Mouse (Mus musculus) CH12.LX (cell line): ENCODE data around the gene Col5a3. TPM values are rescaled to one million over a fixed set of nuclear protein-coding genes. Genes with fewer than 3 reads are reported as not detected.

Experiments
- DNase-seq: peaks from one replicate; pipeline ENCODE4 v3.0.0-alpha.2; 2013; ENCODE audit errors: extremely low read depth
- H3K27ac ChIP-seq: 2 replicates; pipeline ENCODE4 v1.5.1; 2012; ENCODE audit warnings: low read depth, mild to moderate bottlenecking, control low read depth, moderate library complexity; ENCODE audit not compliant: insufficient read depth
- H3K27me3 ChIP-seq: replicated peaks from 2 replicates; pipeline ENCODE3; 2012; ENCODE audit warnings: inconsistent platforms
- H3K36me3 ChIP-seq, 2 experiments: replicated peaks in 1 of 2; 2 replicates each; pipeline versions ENCODE3 to v1.6.1; 2012; ENCODE audit warnings: inconsistent platforms in 1 of 2, low read length in 1 of 2, mild to moderate bottlenecking in 1 of 2, mixed read lengths in 1 of 2, moderate library complexity in 1 of 2; ENCODE audit not compliant: control insufficient read depth in 1 of 2, insufficient read depth in 1 of 2
- H3K4me1 ChIP-seq, 2 experiments: 2 replicates each; pipeline ENCODE4 v1.6.1; 2012; ENCODE audit warnings: inconsistent platforms in 1 of 2, moderate library complexity in 1 of 2; ENCODE audit not compliant: insufficient read depth in 2 of 2, control insufficient read depth in 1 of 2
- H3K4me2 ChIP-seq: 2 replicates; pipeline ENCODE4 v1.6.1; 2012; ENCODE audit warnings: low read depth, mild to moderate bottlenecking, control low read depth; ENCODE audit not compliant: poor library complexity, insufficient read depth, severe bottlenecking
- H3K4me3 ChIP-seq, 3 experiments: fragments of 150-350 bp in 1 of 3; sonication (generic) in 1 of 3; replicated peaks in 1 of 3; 2 replicates each; pipeline versions ENCODE3 to v1.5.1; 2011 to 2012; ENCODE audit warnings: low read depth in 2 of 3, low read length in 2 of 3, mild to moderate bottlenecking in 2 of 3, moderate library complexity in 2 of 3, control low read depth in 1 of 3, improper control_type of control experiment in 1 of 3, inconsistent platforms in 1 of 3, mixed read lengths in 1 of 3; ENCODE audit not compliant: poor library complexity in 1 of 3
- H3K79me2 ChIP-seq: replicated peaks from 2 replicates; pipeline ENCODE4 v1.6.1; 2012; ENCODE audit warnings: mild to moderate bottlenecking, moderate library complexity; ENCODE audit not compliant: control insufficient read depth, poor library complexity, insufficient read depth, severe bottlenecking; ENCODE audit errors: extremely low read depth
- H3K9ac ChIP-seq: 2 replicates; pipeline ENCODE4 v1.6.1; 2012; ENCODE audit warnings: low read depth, mild to moderate bottlenecking, control low read depth, moderate library complexity; ENCODE audit not compliant: insufficient read depth
- H3K9me3 ChIP-seq: replicated peaks from 2 replicates; pipeline ENCODE3; 2012; ENCODE audit warnings: low read length, inconsistent platforms, mixed read lengths
- CHD2 ChIP-seq: IDR thresholded peaks from 2 replicates; pipeline ENCODE4 v1.6.1; 2011; ENCODE audit warnings: low read length, improper control_type of control experiment
- dilution Hi-C: fragments of 300-500 bp; cut with MboI; formaldehyde crosslinking; loops from 2 replicates; pipeline ENCODE4 v1.14.3; 2020; ENCODE audit warnings: low sequenced_read_pairs; ENCODE audit not compliant: extremely low pct_unique_long_range_greater_than_20kb, extremely low pct_ligation_motif_present
- in situ Hi-C: fragments of 300-500 bp; cut with MboI; formaldehyde crosslinking; loops from 3 replicates; pipeline ENCODE4 v1.14.3; 2019; ENCODE audit warnings: low sequenced_read_pairs, low pct_ligation_motif_present, low pct_unique_long_range_greater_than_20kb, mixed read lengths
- polyA plus RNA-seq: library from polyadenylated mRNA; unstranded; fragments of >175 nt; gene quantifications from 2 replicates; pipeline ENCODE4 v1.2.1, GENCODE M21; 2012; ENCODE audit warnings: low read depth; ENCODE audit not compliant: insufficient read length
- total RNA-seq, 2 experiments: library from RNA; depleted of rRNA; stranded (reverse); fragments of 300-350 nt in 1 of 2; fragments of >200 nt in 1 of 2; gene quantifications; 2 replicates each; pipeline ENCODE4 v1.2.3; 2012 to 2014

The Col5a3 gene
- total and polyA plus RNA-seq, 3 experiments: 0.25 TPM; not detected in 2

GRCm38 (mm10) chr9:20721582-20721981 is 93.3 kb downstream of the Col5a3 start:
- in situ Hi-C loops (no loop called here), dilution Hi-C loops (no loop called here)
- H3K4me2 ChIP-seq: no peak overlapping the region
- DNase-seq: no peak
- H3K36me3 ChIP-seq: no peaks in the 10 kb centered on the region
- no peak overlapping the region for H3K4me3 ChIP-seq
- peaks cover 12% of the 10 kb centered on the region for H3K9me3 ChIP-seq
- H3K27me3 ChIP-seq: peaks cover 72% of the 10 kb centered on the region
- H3K9ac ChIP-seq: no peak overlapping the region
- no peak overlapping the region for H3K27ac ChIP-seq
- H3K79me2 ChIP-seq: no peaks in the 10 kb centered on the region
- no peak for TF ChIP-seq CHD2
- TF ChIP-seq, all 38 proteins: peak for 0
- peaks cover 3 to 9% of the 10 kb centered on the region in 2 experiments; a peak in 3 of 4 replicates for H3K4me1 ChIP-seq

Other genes starting within 250 kb of the Col5a3 start
- 2.8 and 3.4 TPM in 2 replicates for gene Zfp846, start 233.8 kb downstream of the Col5a3 start, total RNA-seq (2012; rRNA removed)
- 4.8 and 4.9 TPM in 2 replicates for gene Zfp846, start 233.8 kb downstream of the Col5a3 start, total RNA-seq (2014; rRNA removed)
- 3.4 and 4.8 TPM in 2 replicates for gene Zfp846, start 233.8 kb downstream of the Col5a3 start, polyA plus RNA-seq
- 264 and 291 TPM in 2 replicates for gene Ubl5, start 172.2 kb downstream of the Col5a3 start, total RNA-seq (2012; rRNA removed)
- 134 and 155 TPM in 2 replicates for gene Ubl5, start 172.2 kb downstream of the Col5a3 start, total RNA-seq (2014; rRNA removed)
- gene Ubl5, start 172.2 kb downstream of the Col5a3 start, polyA plus RNA-seq: 264 and 328 TPM in 2 replicates
- 4.2 and 5.0 TPM in 2 replicates for gene Fbxl12, start 170.3 kb downstream of the Col5a3 start, total RNA-seq (2012; rRNA removed)
- gene Fbxl12, start 170.3 kb downstream of the Col5a3 start, total RNA-seq (2014; rRNA removed): 3.7 and 4.0 TPM in 2 replicates
- 10.5 and 13.7 TPM in 2 replicates for gene Fbxl12, start 170.3 kb downstream of the Col5a3 start, polyA plus RNA-seq
- gene Pin1, start 163.0 kb downstream of the Col5a3 start, total RNA-seq (2012; rRNA removed): 43.0 and 55.8 TPM in 2 replicates
- gene Pin1, start 163.0 kb downstream of the Col5a3 start, total RNA-seq (2014; rRNA removed): 48.6 and 51.4 TPM in 2 replicates
- gene Pin1, start 163.0 kb downstream of the Col5a3 start, polyA plus RNA-seq: 37.0 and 38.3 TPM in 2 replicates
- 0.08 TPM in 1 of 2 replicates, not detected in the other for gene Olfm2, start 68.7 kb downstream of the Col5a3 start, total RNA-seq (2012; rRNA removed)
- gene Olfm2, start 68.7 kb downstream of the Col5a3 start, total RNA-seq (2014; rRNA removed): not detected in 2 replicates
- gene Olfm2, start 68.7 kb downstream of the Col5a3 start, polyA plus RNA-seq: 0.14 and 0.47 TPM in 2 replicates
- gene Rdh8, start 3.4 kb upstream of the Col5a3 start, total RNA-seq (2012; rRNA removed): not detected in 2 replicates
- gene Rdh8, start 3.4 kb upstream of the Col5a3 start, total RNA-seq (2014; rRNA removed): not detected in 2 replicates
- not detected in 2 replicates for gene Rdh8, start 3.4 kb upstream of the Col5a3 start, polyA plus RNA-seq
- 18.8 and 25.2 TPM in 2 replicates for gene A230050P20Rik, start 53.6 kb upstream of the Col5a3 start, total RNA-seq (2012; rRNA removed)
- gene A230050P20Rik, start 53.6 kb upstream of the Col5a3 start, total RNA-seq (2014; rRNA removed): 3.3 and 3.7 TPM in 2 replicates
- gene A230050P20Rik, start 53.6 kb upstream of the Col5a3 start, polyA plus RNA-seq: 11.0 and 11.2 TPM in 2 replicates
- 3.4 and 11.8 TPM in 2 replicates for gene Angptl6, start 64.7 kb upstream of the Col5a3 start, total RNA-seq (2012; rRNA removed)
- 1.4 and 2.0 TPM in 2 replicates for gene Angptl6, start 64.7 kb upstream of the Col5a3 start, total RNA-seq (2014; rRNA removed)
- gene Angptl6, start 64.7 kb upstream of the Col5a3 start, polyA plus RNA-seq: 0.57 and 1.1 TPM in 2 replicates
- gene Ppan, start 73.1 kb upstream of the Col5a3 start, total RNA-seq (2012; rRNA removed): 346 and 359 TPM in 2 replicates
- gene Ppan, start 73.1 kb upstream of the Col5a3 start, total RNA-seq (2014; rRNA removed): 242 and 272 TPM in 2 replicates
- gene Ppan, start 73.1 kb upstream of the Col5a3 start, polyA plus RNA-seq: 359 and 389 TPM in 2 replicates
- gene Eif3g, start 83.6 kb upstream of the Col5a3 start, total RNA-seq (2012; rRNA removed): 293 and 340 TPM in 2 replicates
- gene Eif3g, start 83.6 kb upstream of the Col5a3 start, total RNA-seq (2014; rRNA removed): 205 and 211 TPM in 2 replicates
- 387 and 392 TPM in 2 replicates for gene Eif3g, start 83.6 kb upstream of the Col5a3 start, polyA plus RNA-seq
- gene Dnmt1, start 144.8 kb upstream of the Col5a3 start, total RNA-seq (2012; rRNA removed): 121 and 130 TPM in 2 replicates
- gene Dnmt1, start 144.8 kb upstream of the Col5a3 start, total RNA-seq (2014; rRNA removed): 84.8 and 89.9 TPM in 2 replicates
- gene Dnmt1, start 144.8 kb upstream of the Col5a3 start, polyA plus RNA-seq: 145 and 190 TPM in 2 replicates
- 1.6 and 2.0 TPM in 2 replicates for gene S1pr2, start 161.7 kb upstream of the Col5a3 start, total RNA-seq (2012; rRNA removed)
- 0.84 and 1.3 TPM in 2 replicates for gene S1pr2, start 161.7 kb upstream of the Col5a3 start, total RNA-seq (2014; rRNA removed)
- 1.4 and 3.2 TPM in 2 replicates for gene S1pr2, start 161.7 kb upstream of the Col5a3 start, polyA plus RNA-seq
- 98.7 and 103 TPM in 2 replicates for gene Mrpl4, start 187.7 kb upstream of the Col5a3 start, total RNA-seq (2012; rRNA removed)
- gene Mrpl4, start 187.7 kb upstream of the Col5a3 start, total RNA-seq (2014; rRNA removed): 42.1 and 43.9 TPM in 2 replicates
- 83.6 and 94.8 TPM in 2 replicates for gene Mrpl4, start 187.7 kb upstream of the Col5a3 start, polyA plus RNA-seq
- 128 and 202 TPM in 2 replicates for gene Icam1, start 200.9 kb upstream of the Col5a3 start, total RNA-seq (2012; rRNA removed)
- 101 and 102 TPM in 2 replicates for gene Icam1, start 200.9 kb upstream of the Col5a3 start, total RNA-seq (2014; rRNA removed)
- gene Icam1, start 200.9 kb upstream of the Col5a3 start, polyA plus RNA-seq: 64.2 and 70.6 TPM in 2 replicates
- gene Icam4, start 214.3 kb upstream of the Col5a3 start, total RNA-seq (2012; rRNA removed): 2.9 and 3.1 TPM in 2 replicates
- 1.1 and 1.2 TPM in 2 replicates for gene Icam4, start 214.3 kb upstream of the Col5a3 start, total RNA-seq (2014; rRNA removed)
- gene Icam4, start 214.3 kb upstream of the Col5a3 start, polyA plus RNA-seq: 0.72 and 0.96 TPM in 2 replicates
- gene Icam5, start 217.0 kb upstream of the Col5a3 start, total RNA-seq (2012; rRNA removed): 4.9 TPM in 2 replicates
- gene Icam5, start 217.0 kb upstream of the Col5a3 start, total RNA-seq (2014; rRNA removed): 0.89 and 1.0 TPM in 2 replicates
- gene Icam5, start 217.0 kb upstream of the Col5a3 start, polyA plus RNA-seq: 1.6 and 1.7 TPM in 2 replicates